Mouse (Mus musculus): ENCODE data around the gene Stra6.

GRCm38 (mm10) chr9:58063531-58063930 lies at the start of gene Stra6:
- TF ChIP-seq CTCF (IDR thresholded peaks at IDR 0.05; ENCODE audit: borderline replicate concordance, insufficient read depth, low read length) (no peak), POLR2A (IDR thresholded peaks at IDR 0.05; ENCODE audit: low read depth, low read length) (no peak)
